Mouse (Mus musculus) left cerebral cortex, postnatal 10 days (tissue): ENCODE measurements around the gene Hcfc2. TPM values are rescaled to one million over a fixed set of nuclear protein-coding genes. Genes with fewer than 3 reads are reported as not detected.

Source experiments
- total RNA-seq, 2 experiments: library from RNA; stranded (reverse); gene quantifications; 2 replicates each; pipeline ENCODE4 v1.2.3; 2021

Hcfc2 gene
- total RNA-seq, 2 experiments from 2014 or later, result 28.1 to 29.7 TPM

Other genes starting within 250 kb of the Hcfc2 start
- gene Gm1553, start 203.5 kb upstream of the Hcfc2 start, total RNA-seq, result not detected
- 10 to 100 TPM; 16.1 to 17.4 TPM for gene 1190007I07Rik, start 72.9 kb upstream of the Hcfc2 start, total RNA-seq
- 10 to 100 TPM; 72.4 to 75.9 TPM for gene Tdg, start 66.3 kb upstream of the Hcfc2 start, total RNA-seq
- gene Glt8d2, start 5.5 kb upstream of the Hcfc2 start, total RNA-seq, result 1 to 10 TPM; 2.7 to 2.9 TPM
- gene Nfyb, start 68.0 kb downstream of the Hcfc2 start, total RNA-seq, result 10 to 100 TPM; 58.9 to 62.9 TPM
- gene Txnrd1, start 137.8 kb downstream of the Hcfc2 start, total RNA-seq, result 10 to 100 TPM; 49.7 to 65.9 TPM
- 1 to 10 TPM; 1.8 to 2.1 TPM for gene Eid3, start 170.5 kb downstream of the Hcfc2 start, total RNA-seq